Mouse (Mus musculus) embryonic fibroblast, embryonic 13.5 days (primary cell): Measurements from ENCODE around the gene Gjb5. TPM values are rescaled to one million over a fixed set of nuclear protein-coding genes. Genes with fewer than 3 reads are reported as not detected.

Experiments used
- H3K27ac ChIP-seq: 2 replicates; pipeline ENCODE4 v1.5.1; 2012; ENCODE audit warnings: low read length, control low read depth, inconsistent platforms; ENCODE audit not compliant: insufficient read depth
- H3K4me1 ChIP-seq: 2 replicates; pipeline ENCODE4 v1.6.1; 2011; ENCODE audit warnings: low read length; ENCODE audit not compliant: control insufficient read depth, insufficient read depth
- H3K4me3 ChIP-seq: 2 replicates; pipeline ENCODE4 v1.5.1; 2011; ENCODE audit warnings: mild to moderate bottlenecking, control low read depth, low read length; ENCODE audit not compliant: insufficient read depth
- CTCF ChIP-seq: IDR thresholded peaks from 2 replicates; pipeline ENCODE4 v1.5.1; 2011; ENCODE audit warnings: mild to moderate bottlenecking, control low read depth, low read length, moderate library complexity, borderline replicate concordance; ENCODE audit not compliant: insufficient read depth
- POLR2A ChIP-seq: IDR thresholded peaks from 2 replicates; pipeline ENCODE4 v1.6.1; 2011; ENCODE audit warnings: low read depth, mild to moderate bottlenecking, control low read depth, low read length, moderate library complexity
- polyA plus RNA-seq: library from polyadenylated mRNA; stranded (reverse); fragments of >200 nt; gene quantifications from 2 replicates; pipeline ENCODE4 v1.2.4, GENCODE M21; 2011; ENCODE audit warnings: low read depth; ENCODE audit not compliant: missing spikeins, insufficient read length

Gjb5 gene
- 2.0 and 4.0 TPM in 2 replicates for polyA plus RNA-seq

- no peak for TF ChIP-seq POLR2A
- H3K4me3 ChIP-seq, result no peak within 1 kb of the TSS
- H3K27ac ChIP-seq, result no peak within 1 kb of the TSS
Measured at GRCm38 (mm10) chr4:127358018-127358417, at the start of gene Gjb5. Gene Gjb5 (minus strand): TSS chr4:127358181.

GRCm38 (mm10) chr4:127402614-127403013, 44.6 kb upstream of the Gjb5 start:
- Histone ChIP-seq H3K4me1 (no peaks in the 10 kb centered on the region), H3K27ac (no peak overlapping the region), H3K4me3 (no peak overlapping the region)
- TF ChIP-seq POLR2A (no peak), CTCF (no peak)

More at GRCm38 (mm10) chr4:127358018-127358417, at the start of gene Gjb5:
- peaks cover 9% of the 10 kb centered on the region; the same call in 1 of the 2 replicates for H3K4me1 ChIP-seq

GRCm38 (mm10) chr4:127402166-127402565, 44.2 kb upstream of the Gjb5 start:
- Histone ChIP-seq H3K4me3 (no peak overlapping the region), H3K27ac (no peak overlapping the region), H3K4me1 (no peaks in the 10 kb centered on the region)
- no peak for TF ChIP-seq POLR2A
- TF ChIP-seq CTCF, result no peak

GRCm38 (mm10) chr4:127400165-127401145, 42.5 kb upstream of the Gjb5 start:
- TF ChIP-seq CTCF (no peak), POLR2A (no peak)
- Histone ChIP-seq H3K27ac (no peak overlapping the region), H3K4me3 (no peak overlapping the region), H3K4me1 (no peaks in the 10 kb centered on the region)

- Histone ChIP-seq H3K4me3 (no peak overlapping the region), H3K4me1 (no peaks in the 10 kb centered on the region), H3K27ac (no peak overlapping the region)
- no peak for TF ChIP-seq CTCF
- no peak for TF ChIP-seq POLR2A
Measured at GRCm38 (mm10) chr4:127395591-127395990, 37.6 kb upstream of the Gjb5 start.

GRCm38 (mm10) chr4:127389645-127390044, 31.7 kb upstream of the Gjb5 start:
- no peak overlapping the region for H3K4me3 ChIP-seq
- no peak for TF ChIP-seq CTCF
- no peaks in the 10 kb centered on the region for H3K4me1 ChIP-seq
- H3K27ac ChIP-seq, result no peak overlapping the region

GRCm38 (mm10) chr4:127377344-127377743, 19.4 kb upstream of the Gjb5 start:
- TF ChIP-seq POLR2A (no peak), CTCF (no peak)
- H3K27ac ChIP-seq, result no peak overlapping the region
- H3K4me3 ChIP-seq, result no peak overlapping the region
- no peaks in the 10 kb centered on the region; the same call in 1 of the 2 replicates for H3K4me1 ChIP-seq

- Histone ChIP-seq H3K27ac (no peak overlapping the region), H3K4me1 (no peaks in the 10 kb centered on the region; the same call in 1 of the 2 replicates), H3K4me3 (no peak overlapping the region)
- TF ChIP-seq CTCF, result no peak
- no peak for TF ChIP-seq POLR2A
Measured at GRCm38 (mm10) chr4:127375541-127376177, 17.7 kb upstream of the Gjb5 start.

GRCm38 (mm10) chr4:127374645-127375044, 16.7 kb upstream of the Gjb5 start:
- no peak overlapping the region for H3K27ac ChIP-seq
- TF ChIP-seq POLR2A, result no peak
- TF ChIP-seq CTCF, result no peak
- H3K4me3 ChIP-seq, result no peak overlapping the region
- no peaks in the 10 kb centered on the region; the same call in 1 of the 2 replicates for H3K4me1 ChIP-seq

GRCm38 (mm10) chr4:127373491-127373890, 15.5 kb upstream of the Gjb5 start:
- H3K4me1 ChIP-seq, result no peaks in the 10 kb centered on the region; the same call in 1 of the 2 replicates
- TF ChIP-seq POLR2A (no peak), CTCF (no peak)
- H3K27ac ChIP-seq, result no peak overlapping the region
- no peak overlapping the region for H3K4me3 ChIP-seq
